Mouse (Mus musculus) layer of hippocampus, adult 8-10 months (tissue): Measurements from ENCODE around the gene Gjb1. TPM values are rescaled to one million over a fixed set of nuclear protein-coding genes. Genes with fewer than 3 reads are reported as not detected.
A peak's percentile ranks its signal among the peaks of the same experiment; 100 is the strongest.
"Not testable (repeated sequence)": the region's sequence is repeated elsewhere in the genome, so short reads cannot be mapped to it uniquely, and the experiment has no call there.

ENCODE experiments used
- DNase-seq, 2 experiments: peaks; one replicate each; pipeline ENCODE4 v3.0.0; 2022; ENCODE audit warnings: low spot score in 2 of 2
- total RNA-seq, 4 experiments: library from RNA; stranded (reverse); gene quantifications; 2 replicates each; pipeline ENCODE4 v1.2.4; 2022

Gjb1 gene
- total RNA-seq = 10 to 100 TPM; 15.2 to 18.5 (median 17.0) TPM

DNA sequence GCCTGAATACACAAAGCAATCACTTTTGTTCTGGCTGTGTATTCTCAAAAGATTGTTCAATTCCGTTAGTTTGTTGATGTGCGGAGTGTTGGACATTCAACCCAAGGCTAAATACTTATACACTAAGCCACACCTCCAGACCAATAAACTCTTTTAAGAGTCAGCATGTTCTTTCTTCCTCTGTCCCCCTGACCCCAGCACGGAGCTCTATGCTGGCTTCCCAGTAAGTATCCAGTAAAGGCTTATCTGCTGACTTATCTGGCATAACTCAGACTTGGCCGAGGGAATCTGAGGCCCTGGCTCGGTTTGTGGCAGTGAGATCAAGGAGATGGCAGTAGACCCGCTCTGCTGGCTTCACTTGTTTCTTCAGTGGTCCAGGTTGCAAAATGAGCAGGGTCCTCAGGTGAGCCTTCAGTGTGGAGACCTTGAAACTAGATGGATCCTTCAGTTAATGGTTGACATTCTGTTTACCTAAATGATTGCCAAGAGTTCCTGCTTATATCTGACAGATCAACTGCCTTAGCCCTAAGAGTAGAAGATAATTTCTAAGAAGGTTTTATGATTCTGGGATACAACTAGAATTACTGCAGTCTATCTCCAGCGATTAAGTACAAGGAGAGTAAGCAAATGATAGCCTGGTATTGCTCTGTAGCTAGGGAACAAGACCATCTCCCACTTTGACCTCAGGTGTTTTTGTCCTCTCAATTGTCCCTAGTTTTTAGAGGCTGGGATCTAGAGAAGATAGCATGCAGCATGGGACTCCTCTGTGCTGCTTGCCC is at the start of gene Gjb1:
TSS of gene Gjb1 (plus strand) at position 189 of the 779 bp plus-strand sequence.
- DNase-seq = no peak

DNA sequence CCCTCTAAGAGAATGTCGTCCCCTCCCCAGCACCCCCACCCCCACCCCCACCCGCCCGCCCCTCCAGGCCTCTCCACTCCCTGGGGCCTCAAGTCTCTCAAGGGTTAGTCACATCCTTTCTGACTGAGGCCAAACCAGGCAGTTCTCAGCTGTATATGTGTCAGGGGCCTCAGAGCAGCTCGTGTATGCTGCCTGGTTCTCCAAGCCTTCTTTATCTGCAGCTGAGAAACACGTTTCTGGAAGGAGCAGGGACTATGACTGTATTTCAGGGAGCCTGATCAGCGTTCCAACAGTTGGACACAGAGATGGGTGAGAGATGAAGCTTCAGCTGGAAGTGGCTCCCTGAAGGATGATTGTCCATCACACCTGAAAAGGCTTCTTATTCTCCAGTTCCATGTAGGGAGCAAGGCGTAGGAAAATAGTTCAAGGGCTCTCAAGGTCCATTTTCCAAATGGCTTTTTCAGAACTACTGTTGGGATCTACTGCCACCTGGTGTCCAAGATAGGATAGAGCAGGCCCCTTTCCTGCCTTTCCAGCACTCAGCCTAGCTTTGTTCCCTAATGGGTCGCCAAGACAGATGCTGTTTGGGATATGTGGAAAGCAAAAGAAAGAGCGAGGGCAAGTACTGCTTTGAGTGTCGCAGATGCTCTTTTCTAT is 46.7 kb upstream of the Gjb1 start:
- DNase-seq = peak in 1 of 2 experiments; percentile 60

DNA sequence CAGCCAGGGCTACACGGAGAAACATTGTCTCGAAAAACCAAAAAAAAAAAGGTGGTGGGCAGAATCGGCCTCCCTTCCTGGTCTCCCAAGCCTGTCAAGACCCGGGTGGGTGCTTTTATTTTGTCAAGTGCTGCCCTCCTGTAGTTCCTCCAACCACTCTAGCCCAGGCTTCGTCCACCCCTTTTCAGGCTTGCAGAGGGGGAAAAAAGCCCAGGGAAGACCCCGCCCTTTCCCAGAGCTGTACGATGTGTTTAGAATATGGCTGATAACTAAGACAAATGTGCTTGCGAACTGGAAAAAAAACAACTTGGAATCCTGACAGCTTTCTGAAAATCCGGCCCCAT is 44.2 kb upstream of the Gjb1 start:
- no peak for DNase-seq

DNA sequence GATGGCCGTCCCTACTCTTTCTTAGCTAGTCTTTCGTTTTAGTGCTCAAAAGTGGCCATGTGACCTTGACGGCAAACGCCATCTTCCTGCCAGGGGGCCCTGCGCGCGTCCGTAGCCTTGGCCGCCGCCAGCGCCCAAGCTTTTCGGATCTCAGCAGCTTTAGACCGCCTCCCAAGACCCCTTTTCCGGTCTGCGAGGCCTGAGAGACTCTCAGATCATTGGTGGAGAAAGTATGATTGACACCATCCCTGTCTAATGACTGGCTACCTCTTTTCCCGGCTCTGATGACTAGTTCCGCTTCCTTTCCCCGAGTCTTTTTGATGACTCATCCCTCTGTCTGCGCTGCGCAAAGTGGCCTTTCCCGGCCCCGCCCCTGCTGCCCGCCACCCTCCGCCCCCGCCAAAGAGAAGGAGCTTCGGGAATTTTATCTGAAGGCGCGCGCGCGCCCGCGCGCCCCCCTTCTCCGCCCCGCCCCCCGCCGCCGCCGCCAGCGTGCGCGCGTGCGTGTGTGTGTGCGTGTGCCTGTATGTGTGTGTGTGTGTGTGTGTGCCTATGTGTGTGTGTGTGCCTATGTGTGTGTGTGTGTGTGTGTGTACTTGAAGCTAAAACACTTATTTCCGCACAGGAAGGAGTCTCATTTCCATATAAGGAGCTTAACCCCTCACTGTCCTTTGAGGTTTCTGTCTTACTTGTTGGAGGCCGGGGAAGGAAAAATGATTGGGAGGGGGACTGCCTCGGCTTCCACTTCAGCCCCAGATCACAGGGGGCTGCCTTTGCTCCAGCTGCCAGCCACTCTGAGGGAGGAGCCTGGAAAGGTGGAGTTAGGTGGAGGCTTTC is 43.6 kb upstream of the Gjb1 start:
- DNase-seq = peak; percentile 85 to 94

DNA sequence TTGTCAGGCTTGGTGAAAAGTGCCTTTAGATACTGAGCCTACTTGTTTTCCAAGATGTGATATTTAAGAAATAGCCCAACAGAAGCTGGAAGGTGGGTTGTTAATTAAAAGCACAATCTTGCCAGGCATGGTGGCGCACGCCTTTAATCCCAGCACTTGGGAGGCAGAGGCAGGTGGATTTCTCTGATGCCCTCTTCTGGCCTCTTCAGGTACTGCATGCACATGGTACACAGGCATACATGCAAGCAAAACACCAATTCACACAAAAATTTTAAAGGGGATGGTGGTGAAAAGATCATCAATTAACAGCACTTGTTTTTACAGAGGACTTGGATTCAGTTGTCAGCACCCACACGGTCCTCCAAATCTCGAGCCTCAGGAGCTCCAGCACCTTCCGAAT is 41.6 kb upstream of the Gjb1 start:
- DNase-seq = no peak

DNA sequence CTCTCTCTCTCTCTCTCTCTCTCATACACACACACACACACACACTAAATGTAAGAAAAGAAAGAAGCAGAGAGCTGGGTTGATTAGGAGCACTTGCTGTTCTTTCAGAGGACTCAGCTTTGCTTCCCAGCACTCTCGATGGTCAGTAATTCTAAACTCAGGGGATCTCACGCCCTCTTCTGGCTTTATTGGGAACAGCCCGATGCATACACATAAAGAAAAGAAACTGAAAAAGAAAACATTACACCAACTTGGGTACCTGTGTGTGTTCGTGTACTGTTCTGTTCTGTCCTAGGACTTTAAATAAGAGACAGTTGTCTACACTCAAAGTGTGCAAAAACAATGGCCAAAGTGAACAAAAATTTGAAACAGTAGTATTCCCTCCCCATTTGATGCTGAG is 37.5 kb upstream of the Gjb1 start:
- DNase-seq = no peak

DNA sequence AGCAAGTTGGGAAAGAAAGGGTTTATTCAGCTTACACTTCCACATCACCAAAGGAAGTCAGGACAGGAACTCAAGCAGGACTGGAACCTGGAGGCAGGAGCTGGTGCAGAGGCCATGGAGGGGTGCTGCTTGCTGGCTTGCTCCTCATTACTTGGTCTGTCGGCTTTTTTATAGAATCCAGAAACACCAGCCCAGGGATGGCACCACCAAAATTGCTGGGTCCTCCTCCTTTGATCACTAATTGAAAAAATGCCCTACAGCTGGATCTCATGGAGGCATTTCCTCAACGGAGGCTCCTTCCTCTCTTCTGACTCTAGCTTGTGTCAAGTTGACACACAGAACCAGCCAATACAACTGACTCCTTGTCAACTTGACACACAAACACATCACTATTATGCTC is 33.3 kb upstream of the Gjb1 start:
- not testable (repeated sequence) for DNase-seq

DNA sequence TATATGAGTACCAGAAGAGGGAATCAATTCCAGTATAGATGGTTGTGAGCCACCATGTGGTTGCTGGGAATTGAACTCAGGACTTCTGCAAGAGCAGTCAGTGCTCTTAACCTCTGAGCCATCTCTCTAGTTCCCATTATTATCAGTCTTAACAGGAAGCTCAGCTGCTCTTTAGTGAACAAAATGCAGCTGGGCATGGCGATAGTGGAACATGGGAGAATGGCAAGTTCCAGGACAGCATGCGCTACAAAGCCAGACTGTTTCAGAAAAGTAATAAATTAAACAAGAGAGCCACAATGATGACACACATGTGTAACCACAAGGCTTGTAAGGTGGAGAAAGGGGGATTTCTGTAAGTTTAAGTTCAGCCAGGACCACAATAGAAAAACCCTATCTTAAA is 30.7 kb upstream of the Gjb1 start:
- no peak for DNase-seq

DNA sequence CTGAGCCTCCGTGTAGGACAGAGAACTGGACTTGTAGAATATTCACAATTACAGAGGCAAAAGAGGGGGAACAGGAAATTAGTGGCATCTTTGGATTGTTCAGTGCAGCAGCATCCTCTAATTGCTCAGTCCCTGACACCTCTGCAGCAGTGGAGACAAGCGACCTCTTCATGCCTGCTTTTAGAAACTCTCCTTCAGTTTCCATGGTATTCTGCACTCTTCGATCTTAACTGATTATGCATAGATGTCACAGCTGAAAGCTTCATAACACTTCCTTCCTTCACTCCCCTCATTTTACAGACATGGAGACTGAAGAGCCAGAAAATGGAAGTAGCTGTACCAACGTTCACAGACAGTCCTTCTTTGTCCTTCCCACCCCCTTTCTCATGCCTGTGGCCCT is 29.7 kb upstream of the Gjb1 start:
- DNase-seq = no peak

DNA sequence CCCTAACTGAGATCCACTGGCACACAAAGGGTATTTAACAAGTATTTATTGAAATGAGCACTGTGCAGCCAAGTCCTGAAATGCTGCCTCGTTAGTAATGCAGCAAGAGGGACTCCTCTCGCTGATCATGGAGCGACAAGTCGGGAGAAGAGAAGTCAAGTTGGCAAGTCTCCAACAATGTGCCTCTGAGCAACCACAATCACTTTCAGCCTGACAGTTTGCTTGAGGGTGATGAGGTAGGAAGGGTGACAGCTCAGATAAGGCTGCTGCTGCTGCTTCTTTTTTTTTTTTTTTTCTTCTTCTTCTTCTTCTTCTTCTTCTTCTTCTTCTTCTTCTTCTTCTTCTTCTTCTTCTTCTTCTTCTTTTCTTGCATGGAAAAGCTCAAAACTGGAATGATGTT is 25.0 kb upstream of the Gjb1 start:
- no peak for DNase-seq

DNA sequence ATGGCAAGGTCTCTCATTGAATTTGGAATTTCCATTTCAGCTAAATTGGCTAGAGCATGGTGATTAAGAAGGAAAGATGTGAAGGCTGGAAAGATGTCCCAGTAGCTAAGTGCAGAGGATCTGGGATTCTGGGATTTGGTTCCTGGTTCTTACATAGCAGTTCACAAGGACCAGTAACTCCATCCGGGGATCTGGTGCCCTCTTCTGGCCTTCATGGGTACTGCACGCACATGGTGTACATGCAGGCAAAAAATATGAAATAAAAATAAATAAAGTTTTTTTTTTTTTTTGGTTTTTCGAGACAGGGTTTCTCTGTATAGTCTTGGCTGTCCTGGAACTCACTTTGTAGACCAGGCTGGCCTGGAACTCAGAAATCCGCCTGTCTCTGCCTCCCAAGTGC is 17.3 kb upstream of the Gjb1 start:
- DNase-seq = not testable (repeated sequence)

DNA sequence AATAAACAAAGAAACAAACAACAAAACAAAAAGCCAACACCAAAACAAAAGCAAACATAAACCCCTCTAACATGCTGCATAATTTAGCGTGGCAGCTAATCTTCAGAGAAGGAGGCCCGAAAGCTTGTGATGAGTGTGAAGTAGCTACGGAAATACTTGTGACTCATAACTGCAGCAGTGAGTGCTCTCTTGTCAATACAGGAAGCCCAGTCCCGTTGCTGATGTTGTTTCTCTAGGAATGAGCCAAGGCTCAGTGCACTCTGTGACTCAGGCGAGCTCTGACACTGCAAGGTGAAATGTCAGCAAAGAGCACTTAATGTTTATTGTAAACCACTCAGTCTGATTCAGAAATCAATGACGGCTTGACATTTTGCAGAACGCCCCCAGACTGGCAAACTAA is 7.2 kb upstream of the Gjb1 start:
- DNase-seq = no peak

DNA sequence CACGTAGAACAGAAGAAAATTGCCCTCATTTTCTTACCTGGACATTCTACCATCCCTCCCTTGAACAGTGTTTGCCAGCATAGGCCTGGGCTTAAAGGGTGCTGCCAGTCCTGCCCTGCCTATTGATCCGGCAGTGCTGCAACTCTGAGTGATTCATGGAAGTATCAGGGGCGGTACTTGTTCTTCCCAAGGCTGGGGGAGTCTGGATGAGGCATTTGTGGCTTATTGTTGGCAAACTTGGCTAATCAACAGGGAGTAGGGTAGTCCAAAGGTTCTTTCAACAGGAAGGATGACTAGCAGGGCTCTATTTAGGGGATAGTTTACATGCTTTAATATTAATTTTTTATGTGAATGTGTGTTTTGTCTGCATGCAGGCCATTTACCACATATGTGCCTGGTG is 5.6 kb upstream of the Gjb1 start:
- no peak for DNase-seq

DNA sequence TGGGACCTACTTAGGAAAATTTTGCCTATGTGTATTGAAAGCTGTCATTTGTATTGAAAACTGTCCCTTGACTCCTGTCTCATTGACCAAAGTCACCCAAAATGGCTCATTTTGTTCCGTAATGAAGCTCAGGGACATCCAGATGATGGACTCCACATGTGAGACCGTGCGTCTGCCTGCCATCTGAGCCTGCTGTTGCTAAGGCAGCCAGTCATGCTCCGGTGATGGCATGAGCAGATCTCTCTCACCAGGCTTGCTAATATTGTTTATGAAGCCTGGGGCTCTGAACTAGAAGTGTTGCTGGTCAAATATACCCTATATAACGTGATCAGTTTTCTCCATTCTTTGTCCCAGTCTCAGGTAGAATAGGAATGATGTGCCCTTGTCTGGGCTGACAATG is 3.2 kb upstream of the Gjb1 start:
- no peak for DNase-seq

DNA sequence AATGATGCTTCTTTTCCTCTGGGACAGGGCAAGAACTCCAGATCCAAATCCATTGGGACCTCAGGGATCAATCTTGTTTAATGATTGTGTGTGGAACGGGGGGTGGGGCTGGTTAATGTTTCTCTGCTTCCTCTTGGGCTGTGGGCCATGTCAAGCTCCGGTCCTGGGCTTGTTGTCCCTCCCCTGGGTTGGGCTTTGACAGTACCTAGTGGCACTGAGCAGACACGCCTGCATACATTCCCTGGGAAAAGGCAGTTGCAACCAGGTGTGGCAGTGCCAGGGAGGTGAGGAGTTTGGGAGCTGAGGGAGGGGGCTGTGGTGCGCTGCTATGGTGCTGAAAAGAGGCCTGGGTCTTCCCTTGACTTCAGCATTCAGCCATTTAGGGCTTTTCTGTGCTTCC is 898 bp downstream of the Gjb1 start:
- no peak for DNase-seq

DNA sequence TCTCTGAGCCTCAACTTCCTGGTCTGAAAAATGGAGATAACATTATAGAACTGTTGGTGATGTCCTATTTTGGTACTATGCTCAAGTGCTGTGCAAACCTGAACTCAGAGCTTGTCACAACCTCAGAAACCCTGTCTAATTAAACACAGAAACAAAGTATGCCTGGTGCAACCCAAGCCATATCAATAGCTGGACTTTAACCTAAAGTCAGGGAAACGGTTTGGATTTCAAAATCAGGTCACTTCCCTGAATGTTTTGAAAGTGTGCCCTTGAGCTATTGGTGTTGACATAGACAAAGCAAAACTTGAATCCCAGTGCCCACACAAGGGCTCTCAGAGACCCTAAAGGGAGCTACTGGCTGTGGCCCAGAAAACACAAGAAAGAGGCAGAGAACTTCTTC is 3.6 kb downstream of the Gjb1 start:
- no peak for DNase-seq

DNA sequence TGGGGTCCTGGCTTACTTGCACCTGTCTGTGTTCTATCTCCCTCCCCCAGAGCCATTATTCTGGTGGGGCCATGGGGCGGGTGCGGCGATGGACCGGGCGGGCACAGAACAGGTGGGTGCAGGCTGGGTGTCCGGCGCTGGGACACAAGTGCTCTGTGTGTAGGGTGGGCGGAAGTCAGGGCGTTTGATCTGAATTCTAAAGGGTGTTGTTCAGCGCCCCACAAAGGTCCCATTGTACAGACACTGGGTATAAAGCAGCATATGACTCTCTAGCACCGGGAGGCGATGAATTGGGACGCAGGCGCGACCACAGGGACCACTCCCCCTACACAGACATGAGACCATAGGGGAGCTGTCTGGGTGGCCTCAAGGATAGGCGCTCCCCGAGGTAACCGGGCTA is 7.3 kb downstream of the Gjb1 start:
- DNase-seq = peak in 1 of 2 experiments; percentile 25

DNA sequence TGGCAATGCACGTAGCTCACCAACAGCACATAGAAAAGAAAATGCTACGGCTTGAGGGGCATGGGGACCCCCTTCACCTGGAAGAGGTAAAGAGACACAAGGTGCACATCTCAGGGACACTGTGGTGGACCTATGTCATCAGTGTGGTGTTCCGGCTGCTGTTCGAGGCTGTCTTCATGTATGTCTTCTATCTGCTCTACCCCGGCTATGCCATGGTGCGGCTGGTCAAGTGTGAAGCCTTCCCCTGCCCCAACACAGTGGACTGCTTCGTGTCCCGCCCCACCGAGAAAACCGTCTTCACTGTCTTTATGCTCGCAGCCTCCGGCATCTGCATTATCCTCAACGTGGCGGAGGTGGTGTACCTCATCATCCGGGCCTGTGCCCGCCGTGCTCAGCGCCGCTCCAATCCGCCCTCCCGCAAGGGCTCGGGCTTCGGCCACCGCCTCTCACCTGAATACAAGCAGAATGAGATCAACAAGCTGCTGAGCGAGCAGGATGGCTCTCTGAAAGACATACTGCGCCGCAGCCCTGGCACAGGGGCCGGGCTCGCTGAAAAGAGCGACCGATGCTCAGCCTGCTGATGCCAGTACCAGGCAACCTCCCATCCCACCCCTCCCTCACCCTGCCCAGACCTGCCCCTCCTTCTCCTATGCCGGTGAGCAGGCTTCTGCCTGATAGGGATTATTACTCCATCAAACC is 8.4 kb downstream of the Gjb1 start:
- no peak for DNase-seq

DNA sequence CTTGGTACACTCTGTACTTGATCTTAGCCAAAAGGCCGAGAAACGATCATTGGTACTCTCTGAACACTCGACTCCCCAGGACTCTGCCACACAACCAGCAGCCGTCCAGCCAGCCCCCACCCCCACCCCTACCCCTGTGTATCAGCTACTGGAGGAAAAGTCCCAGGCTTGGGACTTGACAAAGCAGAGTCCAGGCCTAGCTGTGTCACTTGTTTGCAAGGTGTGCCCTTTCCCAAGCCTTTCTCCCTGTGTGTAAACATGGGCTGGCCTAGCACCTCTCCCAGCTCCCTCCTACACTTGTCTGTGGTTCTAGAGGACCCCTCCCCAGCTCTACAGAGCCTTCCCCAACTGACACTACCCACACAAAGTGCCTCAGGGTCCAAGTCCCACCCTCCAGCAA is 10.0 kb downstream of the Gjb1 start:
- no peak for DNase-seq

DNA sequence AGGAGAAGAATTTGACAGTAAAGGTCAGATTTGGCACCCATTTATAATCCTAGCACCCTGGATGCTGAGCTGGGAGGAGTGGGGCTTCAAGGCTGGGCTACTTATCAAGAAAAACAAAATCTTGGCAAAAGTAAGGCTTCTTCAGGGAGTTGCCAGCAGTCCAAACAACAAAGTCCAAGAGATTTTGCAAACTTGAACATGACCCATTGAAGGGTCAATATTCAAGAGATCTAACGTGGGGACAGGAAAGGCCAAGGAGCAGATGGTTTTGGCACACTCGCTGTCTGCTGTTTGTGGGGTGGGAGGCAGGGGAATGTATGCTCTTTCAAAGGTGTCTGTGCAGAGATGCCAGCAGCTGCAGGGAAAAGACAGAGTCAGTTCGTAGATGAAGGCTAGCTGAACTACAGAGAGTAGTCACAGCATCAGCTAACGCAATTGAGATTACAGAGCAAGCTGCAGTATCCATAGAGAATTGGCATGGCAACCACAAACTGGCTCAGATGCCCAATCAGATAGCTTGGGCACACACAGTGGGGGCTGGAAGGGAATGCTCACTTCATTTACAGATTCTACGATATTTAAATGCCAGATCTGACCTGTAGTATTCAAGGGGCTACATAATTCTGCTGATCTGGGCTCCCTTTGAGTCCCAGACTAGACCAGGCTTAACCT is 12.8 kb downstream of the Gjb1 start:
- peak in 1 of 2 experiments; percentile 22 for DNase-seq

DNA sequence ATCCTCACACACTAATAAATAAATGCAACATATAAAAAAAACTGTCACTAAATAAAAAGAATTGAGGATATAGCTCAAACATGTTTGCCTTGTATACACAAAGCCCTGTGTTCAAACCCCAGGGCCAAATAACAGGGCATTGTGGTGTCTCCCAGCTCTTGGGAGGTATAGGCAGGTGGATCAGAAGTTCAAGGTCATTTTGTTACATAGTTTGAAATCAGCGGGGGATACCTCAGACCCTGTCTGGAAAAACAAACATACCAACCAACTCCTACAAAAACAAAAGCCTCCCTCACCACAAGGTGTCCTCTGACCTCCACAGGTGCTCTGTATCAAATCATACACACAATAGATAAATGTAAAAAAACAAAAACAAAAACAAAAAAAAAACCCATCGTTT is 18.2 kb downstream of the Gjb1 start:
- DNase-seq = no peak
